Mouse (Mus musculus): Measurements from ENCODE around the gene Acan.

GRCm38 (mm10) chr7:79147011-79147837 is 93.9 kb downstream of the Acan start:
- TF ChIP-seq POLR2A (IDR thresholded peaks at IDR 0.05; ENCODE audit: borderline replicate concordance, extremely low read depth, low read depth, low read length): no peak
- TF ChIP-seq CTCF (IDR thresholded peaks at IDR 0.05; ENCODE audit: insufficient read depth, low read length): no peak
